Mouse (Mus musculus): ENCODE data around the gene Fam107b.

GRCm38 (mm10) chr2:3630769-3631477, 60.6 kb downstream of the Fam107b start:
- TF ChIP-seq CHD2 (IDR thresholded peaks at IDR 0.05; ENCODE audit: low read depth, low read length): no peak
- TF ChIP-seq ZNF384 (IDR thresholded peaks at IDR 0.05; ENCODE audit: low read depth, low read length): no peak
